Mouse (Mus musculus) lung, postnatal 25 days (tissue): ENCODE results near the gene Rbms2.
"Not testable (repeated sequence)": the region's sequence is repeated elsewhere in the genome, so short reads cannot be mapped to it uniquely, and the experiment has no call there.

Experiments
- DNase-seq: peaks from one replicate; pipeline ENCODE4 v3.0.0; 2022; ENCODE audit warnings: low spot score

Rbms2 gene

GRCm38 (mm10) chr10:128193113-128193512 lies 13.0 kb upstream of the Rbms2 start:
- no peak for DNase-seq

GRCm38 (mm10) chr10:128192030-128192766 lies 12.1 kb upstream of the Rbms2 start:
- DNase-seq, result not testable (repeated sequence)

GRCm38 (mm10) chr10:128191472-128191871 lies 11.4 kb upstream of the Rbms2 start:
- DNase-seq, result no peak

GRCm38 (mm10) chr10:128188242-128188877 lies 8.3 kb upstream of the Rbms2 start:
- DNase-seq, result peak; percentile 80

- no peak for DNase-seq
Observed at GRCm38 (mm10) chr10:128187181-128187605, 7.1 kb upstream of the Rbms2 start.

- peak; percentile 84 for DNase-seq
Observed at GRCm38 (mm10) chr10:128185959-128186358, 5.9 kb upstream of the Rbms2 start.

- no peak for DNase-seq
Observed at GRCm38 (mm10) chr10:128185277-128185940, 5.3 kb upstream of the Rbms2 start.

- no peak for DNase-seq
Observed at GRCm38 (mm10) chr10:128184296-128184695, 4.2 kb upstream of the Rbms2 start.

- no peak for DNase-seq
Observed at GRCm38 (mm10) chr10:128177316-128177715, 2.8 kb downstream of the Rbms2 start.

- DNase-seq, result peak; percentile 81
Observed at GRCm38 (mm10) chr10:128175996-128176755, 3.9 kb downstream of the Rbms2 start.

GRCm38 (mm10) chr10:128175302-128175701 lies 4.8 kb downstream of the Rbms2 start:
- no peak for DNase-seq

- not testable (repeated sequence) for DNase-seq
Observed at GRCm38 (mm10) chr10:128171348-128171747, 8.7 kb downstream of the Rbms2 start.

- DNase-seq, result no peak
Observed at GRCm38 (mm10) chr10:128167091-128167490, 13.0 kb downstream of the Rbms2 start.

- not testable (repeated sequence) for DNase-seq
Observed at GRCm38 (mm10) chr10:128165726-128166125, 14.4 kb downstream of the Rbms2 start.

- no peak for DNase-seq
Observed at GRCm38 (mm10) chr10:128153978-128154377, 26.1 kb downstream of the Rbms2 start.

GRCm38 (mm10) chr10:128150941-128151340 lies 29.2 kb downstream of the Rbms2 start:
- DNase-seq, result peak; percentile 57

- DNase-seq, result peak; percentile 95
Observed at GRCm38 (mm10) chr10:128149592-128149991, 30.5 kb downstream of the Rbms2 start.

GRCm38 (mm10) chr10:128148789-128149365 lies 31.2 kb downstream of the Rbms2 start:
- DNase-seq, result peak; percentile 20

GRCm38 (mm10) chr10:128144961-128145360 lies 35.1 kb downstream of the Rbms2 start:
- peak; percentile 79 for DNase-seq

- DNase-seq, result peak; percentile 41
Observed at GRCm38 (mm10) chr10:128143659-128144058, 36.4 kb downstream of the Rbms2 start.

- peak; percentile 29 for DNase-seq
Observed at GRCm38 (mm10) chr10:128142165-128142564, 37.9 kb downstream of the Rbms2 start.
